Mouse (Mus musculus) small intestine, adult 2 months (tissue): ENCODE results near the gene Fam98c. TPM values are rescaled to one million over a fixed set of nuclear protein-coding genes. Genes with fewer than 3 reads are reported as not detected.

Experiments used
- H3K27ac ChIP-seq: fragments of 200-500 bp; 2 replicates; pipeline ENCODE4 v1.5.1; 2012; ENCODE audit warnings: low read depth, low read length, control low read depth, inconsistent platforms; ENCODE audit not compliant: insufficient read depth
- H3K27me3 ChIP-seq: fragments of 200-500 bp; 2 replicates; pipeline ENCODE4 v1.6.1; 2012; ENCODE audit warnings: mild to moderate bottlenecking, moderate library complexity, low read length, inconsistent platforms; ENCODE audit not compliant: control insufficient read depth, insufficient read depth
- H3K36me3 ChIP-seq: fragments of 200-500 bp; 2 replicates; pipeline ENCODE4 v1.6.1; 2012; ENCODE audit warnings: mild to moderate bottlenecking, low read length, control low read depth, inconsistent platforms; ENCODE audit not compliant: control insufficient read depth, insufficient read depth
- H3K4me1 ChIP-seq: fragments of 200-500 bp; 2 replicates; pipeline ENCODE4 v1.6.1; 2012; ENCODE audit warnings: low read length, inconsistent platforms, mixed read lengths; ENCODE audit not compliant: control insufficient read depth, insufficient read depth, insufficient read length
- H3K4me3 ChIP-seq: fragments of 200-500 bp; 2 replicates; pipeline ENCODE4 v1.5.1; 2012; ENCODE audit warnings: low read depth, mild to moderate bottlenecking, control low read depth, inconsistent platforms, low read length, moderate library complexity
- CTCF ChIP-seq: fragments of 200-500 bp; IDR thresholded peaks from 2 replicates; pipeline ENCODE4 v1.5.1; 2012; ENCODE audit warnings: low read depth, mild to moderate bottlenecking, control low read depth, inconsistent platforms, low read length, moderate library complexity, mixed read lengths; ENCODE audit not compliant: insufficient replicate concordance, insufficient read length; ENCODE audit errors: extremely low read depth
- POLR2A ChIP-seq: fragments of 200-500 bp; IDR thresholded peaks from 2 replicates; pipeline ENCODE4 v1.6.1; 2012; ENCODE audit warnings: low read depth, mild to moderate bottlenecking, control low read depth, inconsistent platforms, low read length, moderate library complexity
- WGBS: fragments of 180-500 bp; shearing (Covaris S2); methylation state at CpG from one replicate; pipeline ENCODE4 v1.1.7; 2018; 5-methylcytosine and 5-hydroxymethylcytosine counted together
- polyA plus RNA-seq: library from polyadenylated mRNA; depleted of rRNA; stranded (reverse); fragments of >200 nt; gene quantifications from 2 replicates; pipeline ENCODE4 v1.2.3, GENCODE M21; 2012; rRNA removed

Gene Fam98c
- polyA plus RNA-seq, 1 experiment: 216 TPM

DNA sequence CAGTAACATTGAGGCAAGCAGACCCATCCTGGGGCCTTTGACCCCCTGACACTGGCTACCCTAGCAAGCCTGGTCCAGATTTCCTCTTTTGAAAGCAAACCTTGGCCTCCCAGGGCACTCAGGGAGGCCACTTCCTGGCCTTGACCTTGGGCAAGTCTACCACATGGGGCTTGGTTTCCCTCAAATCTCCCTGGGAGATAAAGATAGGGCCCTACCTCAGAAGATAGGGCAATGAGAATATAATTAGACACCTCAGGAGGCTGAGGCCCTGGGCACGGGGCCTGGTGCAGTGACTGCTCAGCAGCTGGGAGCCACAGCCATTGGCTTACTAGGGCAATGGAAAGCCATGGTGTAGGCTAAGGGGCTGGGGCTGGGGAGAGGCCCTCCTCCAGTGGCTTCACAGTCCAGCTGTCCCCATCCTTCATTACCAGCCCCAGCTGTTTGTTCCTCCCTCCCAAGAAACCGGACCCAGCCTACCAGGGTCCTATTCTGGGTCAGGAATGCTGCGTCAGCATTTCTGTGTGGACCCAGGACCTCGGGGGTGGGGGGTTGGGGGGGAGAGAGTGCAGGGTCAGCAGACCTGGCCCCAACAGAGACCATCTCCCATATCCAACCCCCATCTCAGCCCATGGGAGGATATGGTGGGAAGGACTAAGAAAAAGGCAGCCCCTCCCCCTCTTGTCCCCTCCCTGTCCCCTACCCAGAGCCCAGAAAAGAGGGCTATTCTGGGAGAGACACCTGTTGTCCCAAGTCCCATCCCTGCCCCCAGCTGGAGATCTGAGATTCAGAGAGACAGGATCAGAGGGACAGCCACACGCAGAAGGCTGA, 32.3 kb downstream of the Fam98c start:
- no peaks in the 10 kb centered on the region for H3K36me3 ChIP-seq
- no peak for TF ChIP-seq CTCF
- TF ChIP-seq POLR2A: no peak
- H3K4me1 ChIP-seq: peaks cover 3% of the 10 kb centered on the region; the same call in 1 of the 2 replicates
- no peaks in the 10 kb centered on the region; the same call in 1 of the 2 replicates for H3K27me3 ChIP-seq
- no peak overlapping the region for H3K27ac ChIP-seq
- WGBS: 63% methylated on average over 5 of the region's 5 CpGs
- no peak overlapping the region for H3K4me3 ChIP-seq

DNA sequence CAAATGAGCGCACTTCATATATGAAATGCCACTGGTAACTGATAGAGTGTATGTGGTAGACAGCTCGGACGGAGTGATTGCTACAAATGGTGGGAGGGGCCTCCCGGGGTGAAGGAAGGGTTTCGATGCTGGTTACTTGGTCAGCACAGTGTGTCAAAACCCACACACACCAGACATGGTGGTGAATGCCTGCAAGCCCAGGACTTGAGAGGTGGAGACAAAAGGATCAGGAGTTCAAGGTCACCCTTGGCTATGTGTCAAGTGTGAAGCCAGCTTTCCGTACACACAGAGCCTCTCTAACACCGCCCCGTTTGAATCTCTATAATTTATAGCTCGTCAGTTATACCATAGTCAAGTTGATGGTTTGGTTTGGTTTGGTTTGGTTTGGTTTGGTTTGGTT, 33.2 kb downstream of the Fam98c start:
- WGBS: 82% methylated on average over 9 of the region's 9 CpGs
- Histone ChIP-seq H3K4me1 (peaks cover 3% of the 10 kb centered on the region; the same call in 1 of the 2 replicates), H3K27me3 (no peaks in the 10 kb centered on the region; the same call in 1 of the 2 replicates), H3K4me3 (no peak overlapping the region), H3K36me3 (no peaks in the 10 kb centered on the region), H3K27ac (no peak overlapping the region)
- TF ChIP-seq POLR2A: no peak
- no peak for TF ChIP-seq CTCF

DNA sequence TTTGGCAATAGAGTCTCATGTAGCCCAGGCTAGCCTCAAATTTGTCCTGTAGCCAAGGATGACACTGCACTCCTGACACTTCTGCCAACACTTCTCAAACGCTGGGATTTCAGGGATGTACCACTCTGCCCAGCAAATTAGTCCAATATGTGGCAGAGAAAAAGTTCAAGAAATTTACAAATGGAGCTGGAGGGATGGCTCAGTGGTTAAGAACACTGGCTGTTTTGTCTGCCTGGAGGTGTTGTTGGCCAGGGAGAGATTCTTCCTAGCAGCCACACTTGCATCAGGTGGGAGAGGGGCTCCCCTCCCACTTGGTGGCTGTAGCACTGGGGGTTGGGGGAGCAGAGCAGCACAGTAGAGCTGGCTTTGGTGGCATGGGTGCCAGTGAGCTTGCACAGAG, 36.5 kb downstream of the Fam98c start:
- WGBS: 52% methylated on average over 1 of the region's 1 CpGs
- H3K27ac ChIP-seq: no peak overlapping the region

DNA sequence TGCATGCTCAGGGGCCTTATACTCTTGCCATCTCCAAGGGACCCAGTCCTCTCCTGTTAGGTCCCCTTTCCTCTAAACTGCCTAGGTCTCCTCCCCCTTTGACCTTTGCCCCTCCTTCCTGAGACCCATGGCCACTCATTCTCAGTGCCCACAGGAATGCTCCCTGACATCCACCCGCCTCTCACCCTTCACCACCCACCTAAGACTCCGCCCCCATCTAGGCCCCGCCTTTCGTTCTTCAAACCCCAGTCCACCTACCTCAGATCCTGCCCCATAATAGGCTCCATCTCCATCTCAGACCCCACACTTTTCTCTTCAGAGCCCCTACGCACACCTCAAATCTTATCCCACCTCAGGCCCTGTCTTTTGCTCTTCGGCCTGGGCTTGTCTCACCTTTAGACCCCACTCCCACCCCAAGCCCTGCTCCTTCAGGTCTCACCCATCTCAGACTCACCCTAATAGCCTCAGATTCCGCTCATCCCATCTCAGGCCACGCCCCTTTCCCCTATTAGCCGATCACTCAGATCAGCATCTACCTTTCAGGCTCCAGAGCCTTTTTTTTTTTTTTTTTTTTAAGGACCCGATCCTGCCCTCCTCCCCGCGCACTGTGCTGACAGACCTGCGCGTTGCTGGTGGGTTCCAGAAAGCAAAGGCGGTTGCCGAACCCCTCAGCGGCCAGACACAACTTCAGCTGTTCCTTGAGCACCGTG, 37.7 kb downstream of the Fam98c start:
- no peaks in the 10 kb centered on the region for H3K27me3 ChIP-seq
- 34% methylated on average over 18 of the region's 18 CpGs for WGBS
- no peaks in the 10 kb centered on the region for H3K36me3 ChIP-seq
- H3K4me3 ChIP-seq: no peak overlapping the region
- TF ChIP-seq CTCF (no peak), POLR2A (no peak)
- H3K27ac ChIP-seq: no peak overlapping the region
- no peaks in the 10 kb centered on the region for H3K4me1 ChIP-seq

More for the DNA sequence above, 36.5 kb downstream of the Fam98c start:
- Histone ChIP-seq H3K4me1 (no peaks in the 10 kb centered on the region), H3K27me3 (no peaks in the 10 kb centered on the region), H3K4me3 (no peak overlapping the region), H3K36me3 (no peaks in the 10 kb centered on the region)
- TF ChIP-seq POLR2A: no peak
- no peak for TF ChIP-seq CTCF

DNA sequence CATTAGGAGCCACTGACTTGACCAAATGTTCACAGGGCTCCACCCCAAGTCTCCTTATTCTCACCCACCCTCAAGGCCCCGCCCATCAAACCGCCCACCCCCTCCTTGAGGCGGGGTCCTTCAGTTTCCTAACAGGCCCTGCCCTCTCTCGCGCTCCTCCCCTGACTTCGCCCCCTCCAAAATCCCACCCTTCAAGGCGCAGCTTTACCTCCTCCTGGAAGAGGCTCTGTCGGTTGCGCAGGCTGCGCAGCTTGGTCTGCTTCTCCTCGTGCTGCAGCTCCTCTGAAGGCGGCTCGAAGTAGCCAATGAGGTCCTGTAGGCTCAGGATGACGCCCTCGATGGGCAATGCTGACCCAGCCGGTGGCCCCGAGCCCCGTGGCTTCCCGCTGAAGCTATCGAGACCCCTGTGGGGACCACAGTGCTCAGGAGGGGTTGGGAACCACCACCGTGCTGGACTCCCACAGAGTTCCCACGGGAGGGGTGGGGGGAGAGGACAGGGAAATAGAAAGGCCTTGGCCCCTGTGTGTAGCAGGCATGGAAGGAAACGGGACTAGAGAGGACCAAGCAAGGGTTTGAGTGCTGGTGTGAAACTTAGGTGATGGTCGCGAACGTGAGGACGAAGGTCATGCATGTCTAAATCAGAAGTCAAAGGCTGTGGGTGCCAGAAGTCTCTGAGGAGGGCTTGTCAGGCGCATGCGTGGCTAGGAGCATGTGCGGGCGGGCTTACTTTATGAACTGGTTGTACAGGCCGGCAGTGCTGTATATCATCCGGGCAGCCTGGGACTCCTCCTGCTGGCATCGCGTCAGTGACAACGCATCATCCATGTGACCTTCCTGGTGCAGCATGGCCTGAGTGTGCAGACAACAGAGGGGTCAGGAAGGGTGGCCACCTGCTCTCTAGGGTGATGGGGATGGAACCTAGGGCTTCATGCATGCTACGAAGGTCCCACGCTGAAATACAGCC, 46.8 kb downstream of the Fam98c start:
- no peaks in the 10 kb centered on the region for H3K36me3 ChIP-seq
- no peak overlapping the region for H3K4me3 ChIP-seq
- 35% methylated on average over 38 of the region's 38 CpGs for WGBS
- no peaks in the 10 kb centered on the region for H3K4me1 ChIP-seq
- TF ChIP-seq CTCF: no peak
- H3K27ac ChIP-seq: no peak overlapping the region
- no peaks in the 10 kb centered on the region for H3K27me3 ChIP-seq

Other genes starting within 250 kb of the Fam98c start
- 506 and 1,069 TPM in 2 replicates for gene Actn4, start 193.9 kb downstream of the Fam98c start, polyA plus RNA-seq
- gene Eif3k, start 174.4 kb downstream of the Fam98c start, polyA plus RNA-seq: 135 and 169 TPM in 2 replicates
- 11.1 and 21.3 TPM in 2 replicates for gene Map4k1, start 174.2 kb downstream of the Fam98c start, polyA plus RNA-seq
- 0.03 and 0.05 TPM in 2 replicates for gene Ryr1, start 31.1 kb downstream of the Fam98c start, polyA plus RNA-seq
- gene Rasgrp4, start 21.4 kb downstream of the Fam98c start, polyA plus RNA-seq: 3.3 TPM in 2 replicates
- 0.74 and 0.88 TPM in 2 replicates for gene Ggn, start 14.0 kb upstream of the Fam98c start, polyA plus RNA-seq
- gene Spred3, start 14.2 kb upstream of the Fam98c start, polyA plus RNA-seq: 1.2 and 1.9 TPM in 2 replicates
- 73.0 and 127 TPM in 2 replicates for gene Psmd8, start 24.5 kb upstream of the Fam98c start, polyA plus RNA-seq
- 0.32 and 0.53 TPM in 2 replicates for gene Catsperg1, start 57.8 kb upstream of the Fam98c start, polyA plus RNA-seq
- gene Kcnk6, start 76.3 kb upstream of the Fam98c start, polyA plus RNA-seq: 23.4 and 42.4 TPM in 2 replicates
- 41.8 and 49.8 TPM in 2 replicates for gene Yif1b, start 82.1 kb upstream of the Fam98c start, polyA plus RNA-seq
- gene 2200002D01Rik, start 92.2 kb upstream of the Fam98c start, polyA plus RNA-seq: 287 and 852 TPM in 2 replicates
- gene Spint2, start 125.7 kb upstream of the Fam98c start, polyA plus RNA-seq: 663 and 1,754 TPM in 2 replicates
- 34.1 and 57.4 TPM in 2 replicates for gene Ppp1r14a, start 133.1 kb upstream of the Fam98c start, polyA plus RNA-seq
- 0.47 and 0.53 TPM in 2 replicates for gene Dpf1, start 147.7 kb upstream of the Fam98c start, polyA plus RNA-seq